Mouse (Mus musculus) kidney, postnatal 0 days (tissue): Measurements from ENCODE around the gene Lmf1. TPM values are rescaled to one million over a fixed set of nuclear protein-coding genes. Genes with fewer than 3 reads are reported as not detected.

Experiments used
- ATAC-seq: fragments of 200-750 bp; cut with Nextera tagmentation; replicated peaks from 2 replicates; pipeline ENCODE4 v1.8.0; 2017; ENCODE audit warnings: low read depth, moderate number of reproducible peaks, moderate TSS enrichment, moderate library complexity; ENCODE audit not compliant: low FRiP score
- DNase-seq: peaks from one replicate; pipeline ENCODE4 v3.0.0-alpha.2; 2016; ENCODE audit warnings: low spot score
- H3K27ac ChIP-seq: fragments of 300-500 bp; sonication (generic); 2 replicates; pipeline ENCODE4 v1.5.1; 2014; ENCODE audit warnings: mild to moderate bottlenecking
- H3K27me3 ChIP-seq: fragments of 300-500 bp; sonication (generic); 2 replicates; pipeline ENCODE4 v1.6.1; 2014; ENCODE audit warnings: low read length, mixed read lengths; ENCODE audit not compliant: insufficient read depth
- H3K36me3 ChIP-seq: fragments of 300-500 bp; sonication (generic); 2 replicates; pipeline ENCODE4 v1.6.1; 2014; ENCODE audit warnings: low read length, mixed read lengths; ENCODE audit not compliant: insufficient read depth
- H3K4me1 ChIP-seq: fragments of 300-500 bp; sonication (generic); replicated peaks from 2 replicates; pipeline ENCODE4 v1.6.1; 2014; ENCODE audit warnings: antibody characterized with exemption, low read length, mixed read lengths; ENCODE audit not compliant: insufficient read depth
- H3K4me2 ChIP-seq: fragments of 300-500 bp; sonication (generic); 2 replicates; pipeline ENCODE4 v1.6.1; 2014; ENCODE audit warnings: mild to moderate bottlenecking, low read length, moderate library complexity, mixed read lengths
- H3K4me3 ChIP-seq: fragments of 300-500 bp; sonication (generic); replicated peaks from 2 replicates; pipeline ENCODE4 v1.5.1; 2014; ENCODE audit warnings: low read depth, low read length
- H3K9ac ChIP-seq: fragments of 300-500 bp; sonication (generic); 2 replicates; pipeline ENCODE4 v1.6.1; 2014; ENCODE audit warnings: low read depth, low read length
- H3K9me3 ChIP-seq: fragments of 300-500 bp; sonication (generic); replicated peaks from 2 replicates; pipeline ENCODE4 v1.6.1; 2016; ENCODE audit warnings: low read length, inconsistent platforms, mixed read lengths
- CTCF ChIP-seq: IDR thresholded peaks from 2 replicates; pipeline ENCODE4 v1.5.1; 2016; ENCODE audit warnings: antibody characterized with exemption, low read depth, mild to moderate bottlenecking, moderate library complexity
- WGBS: fragments of 180-500 bp; shearing (Covaris S2); extraction: QIAGEN DNeasy Blood & Tissue Kit; methylation state at CpG from one replicate; pipeline ENCODE4 v1.1.7; 2014; 5-methylcytosine and 5-hydroxymethylcytosine counted together
- polyA plus RNA-seq: library from polyadenylated mRNA; unstranded; fragments of >200 nt; fragmentation: Nextera tagmentation; extraction: Ambion mirVana; gene quantifications from 2 replicates; pipeline ENCODE4 v1.2.1, GENCODE M21; 2015

The Lmf1 gene
- polyA plus RNA-seq, 1 experiment from 2014 or later = 22.0 TPM

DNA sequence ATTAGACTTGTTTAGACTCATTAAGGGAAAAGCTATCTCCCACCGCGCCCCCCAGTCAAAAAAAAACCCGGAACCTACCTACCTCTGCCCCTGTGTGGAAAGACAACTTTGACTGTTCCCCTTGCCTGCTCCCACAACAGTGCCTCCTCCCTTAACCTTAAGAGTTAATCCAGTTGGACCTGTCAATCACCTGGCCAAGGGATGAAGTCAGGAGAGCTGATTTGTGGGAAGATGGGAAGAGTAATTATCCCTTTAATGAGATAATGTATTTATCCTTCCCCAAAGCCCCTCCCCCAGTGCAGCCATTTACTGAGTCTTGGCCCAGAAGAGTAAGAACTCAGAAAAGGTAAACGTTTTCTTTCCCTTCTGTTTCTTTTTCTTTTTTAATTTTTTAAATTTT, 110.0 kb downstream of the Lmf1 start:
- no peak for ATAC-seq
- Histone ChIP-seq H3K27ac (no peak overlapping the region), H3K27me3 (no peaks in the 10 kb centered on the region), H3K9ac (no peak overlapping the region), H3K4me1 (no peaks in the 10 kb centered on the region), H3K4me3 (no peak overlapping the region), H3K9me3 (no peaks in the 10 kb centered on the region), H3K4me2 (no peak overlapping the region), H3K36me3 (no peaks in the 10 kb centered on the region)
- WGBS = 71% methylated on average over 4 of the region's 4 CpGs
- DNase-seq = no peak
- no peak for TF ChIP-seq CTCF

DNA sequence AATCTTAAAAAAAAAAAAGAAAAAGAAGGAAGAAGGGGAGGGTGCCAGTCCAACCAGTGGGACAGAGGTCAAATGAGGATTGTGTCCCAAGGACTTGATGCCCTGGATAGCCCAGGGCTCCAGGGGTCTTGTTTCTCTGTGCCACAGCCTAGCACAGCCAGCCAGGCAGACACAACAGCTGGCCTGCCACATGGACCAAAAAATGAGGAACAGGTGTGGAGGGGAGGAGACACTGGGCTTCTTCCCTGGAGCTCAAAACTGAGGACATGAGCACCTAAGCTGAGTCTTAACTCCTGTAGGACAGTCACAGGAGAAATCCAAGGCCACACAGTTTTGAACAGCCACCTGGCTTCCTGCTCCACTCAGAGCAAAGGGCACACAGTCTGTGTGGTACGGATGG, 117.4 kb downstream of the Lmf1 start:
- Histone ChIP-seq H3K4me3 (no peak overlapping the region), H3K27me3 (no peaks in the 10 kb centered on the region), H3K9me3 (no peaks in the 10 kb centered on the region), H3K27ac (no peak overlapping the region), H3K36me3 (no peaks in the 10 kb centered on the region), H3K4me2 (no peak overlapping the region), H3K9ac (no peak overlapping the region), H3K4me1 (no peaks in the 10 kb centered on the region)
- 57% methylated on average over 1 of the region's 1 CpGs for WGBS
- DNase-seq = no peak
- TF ChIP-seq CTCF = no peak
- no peak for ATAC-seq

DNA sequence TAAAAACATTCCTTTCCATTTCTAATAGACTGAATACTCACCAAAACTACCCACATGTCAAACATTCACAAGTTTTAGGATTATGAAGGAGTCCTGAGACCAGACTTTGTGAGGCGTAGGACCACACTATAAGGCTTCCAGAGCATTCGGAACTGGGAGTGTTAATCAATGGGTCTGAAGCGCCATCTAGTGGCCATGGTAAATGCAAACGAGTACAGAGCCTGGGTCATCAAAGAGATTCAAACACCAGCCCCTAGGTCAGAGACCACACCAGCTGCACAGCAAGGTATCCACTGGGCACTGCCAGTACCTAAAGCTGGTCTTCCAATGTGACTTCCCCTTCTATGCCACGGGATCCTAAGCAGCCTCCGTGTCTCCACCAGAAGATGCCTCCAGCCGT, 119.6 kb downstream of the Lmf1 start:
- Histone ChIP-seq H3K4me2 (no peak overlapping the region), H3K9me3 (no peaks in the 10 kb centered on the region), H3K27ac (no peak overlapping the region), H3K27me3 (no peaks in the 10 kb centered on the region), H3K4me1 (no peaks in the 10 kb centered on the region), H3K9ac (no peak overlapping the region), H3K36me3 (no peaks in the 10 kb centered on the region), H3K4me3 (no peak overlapping the region)
- peak; percentile 90 for DNase-seq
- 10% methylated on average over 7 of the region's 7 CpGs for WGBS
- peak; percentile 91 for TF ChIP-seq CTCF
- peak; percentile 40; the same call in 1 of the 2 replicates for ATAC-seq

DNA sequence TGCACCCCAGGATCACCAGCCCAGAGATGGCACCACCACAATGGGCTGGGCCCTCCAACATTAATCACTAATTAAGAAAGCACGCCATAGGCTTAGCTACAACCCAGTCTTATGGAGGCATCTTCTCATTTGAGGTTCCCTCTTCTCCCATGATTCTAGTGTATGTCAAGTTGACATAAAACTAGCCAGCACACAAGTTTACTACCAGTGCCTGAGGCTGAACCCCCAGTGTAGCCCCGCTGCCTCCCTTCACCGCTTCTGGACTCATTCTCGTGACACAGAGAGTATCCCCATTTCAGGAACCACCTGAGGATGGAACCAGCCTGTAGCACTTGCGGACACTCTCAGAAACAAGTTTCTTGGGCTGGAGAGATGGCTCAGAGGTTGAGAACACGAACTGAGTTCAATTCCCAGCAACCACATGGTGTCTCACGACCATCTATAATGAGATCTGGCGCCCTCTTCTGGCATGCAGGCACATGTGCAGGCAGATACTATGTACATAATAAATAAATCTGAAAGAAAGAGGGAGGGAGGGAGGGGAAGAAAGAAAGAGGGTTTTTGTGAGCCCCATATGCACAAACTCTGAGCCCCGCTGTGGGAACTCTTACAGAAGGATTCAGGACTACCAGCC, 122.1 kb downstream of the Lmf1 start:
- no peaks in the 10 kb centered on the region for H3K9me3 ChIP-seq
- no peaks in the 10 kb centered on the region for H3K27me3 ChIP-seq
- H3K4me2 ChIP-seq = no peak overlapping the region
- H3K4me1 ChIP-seq = no peaks in the 10 kb centered on the region
- TF ChIP-seq CTCF = peak; percentile 53
- H3K36me3 ChIP-seq = no peaks in the 10 kb centered on the region
- H3K4me3 ChIP-seq = no peak overlapping the region
- ATAC-seq = no peak
- H3K27ac ChIP-seq = no peak overlapping the region
- 60% methylated on average over 9 of the region's 9 CpGs for WGBS
- no peak overlapping the region for H3K9ac ChIP-seq
- DNase-seq = no peak

DNA sequence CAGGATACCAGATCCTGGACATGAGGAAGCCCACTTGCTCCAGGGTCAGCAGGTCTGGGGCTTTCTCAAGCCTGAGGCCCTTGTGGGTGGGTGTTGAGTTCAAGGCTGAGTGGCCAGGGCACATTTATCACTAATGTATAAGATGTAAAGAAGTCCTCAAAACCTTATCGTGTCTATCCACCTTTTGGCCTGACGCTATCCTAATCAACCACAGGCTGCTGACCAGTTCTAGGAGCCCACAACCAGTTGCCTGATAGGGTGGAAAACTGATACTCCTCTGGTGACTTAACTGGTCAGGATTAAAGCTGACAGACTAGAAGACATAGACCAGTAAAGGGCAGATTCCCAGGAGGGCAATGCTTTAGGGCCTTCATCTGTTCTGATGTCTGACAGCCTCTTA, 131.1 kb downstream of the Lmf1 start:
- DNase-seq = no peak
- Histone ChIP-seq H3K36me3 (no peaks in the 10 kb centered on the region), H3K4me2 (no peak overlapping the region), H3K4me3 (no peak overlapping the region), H3K27me3 (no peaks in the 10 kb centered on the region), H3K9ac (no peak overlapping the region), H3K4me1 (no peaks in the 10 kb centered on the region), H3K9me3 (no peaks in the 10 kb centered on the region), H3K27ac (no peak overlapping the region)
- no peak for TF ChIP-seq CTCF
- 86% methylated on average over 2 of the region's 2 CpGs for WGBS
- no peak for ATAC-seq

DNA sequence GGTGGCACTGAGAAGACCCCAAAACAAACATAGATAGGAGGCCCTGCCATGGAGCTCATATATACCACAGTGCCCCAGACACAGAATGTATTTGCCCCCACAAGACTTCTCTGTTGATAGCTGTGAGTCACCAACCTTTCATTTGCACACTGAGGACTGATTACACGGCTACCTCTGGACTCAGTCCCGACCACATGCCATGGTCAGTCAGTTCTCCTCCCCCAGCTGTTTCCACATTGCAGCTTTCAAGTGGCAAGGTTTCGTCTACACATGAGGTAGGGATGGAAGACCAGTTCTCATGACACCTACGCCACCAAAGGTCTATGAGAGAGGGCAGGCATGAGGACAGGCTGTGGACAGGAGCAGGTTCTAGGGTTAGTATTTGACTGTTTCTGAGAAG, 132.3 kb downstream of the Lmf1 start:
- WGBS = 72% methylated on average over 4 of the region's 4 CpGs
- no peak overlapping the region for H3K27ac ChIP-seq
- H3K9ac ChIP-seq = no peak overlapping the region
- H3K36me3 ChIP-seq = no peaks in the 10 kb centered on the region
- H3K4me1 ChIP-seq = no peaks in the 10 kb centered on the region
- no peaks in the 10 kb centered on the region for H3K9me3 ChIP-seq
- H3K27me3 ChIP-seq = no peaks in the 10 kb centered on the region
- DNase-seq = no peak
- H3K4me3 ChIP-seq = no peak overlapping the region
- TF ChIP-seq CTCF = no peak
- H3K4me2 ChIP-seq = no peak overlapping the region
- ATAC-seq = no peak

Other genes starting within 250 kb of the Lmf1 start
- gene Tpsab1, start 233.5 kb upstream of the Lmf1 start, polyA plus RNA-seq = 0.19 and 0.55 TPM in 2 replicates
- gene Tpsb2, start 212.8 kb upstream of the Lmf1 start, polyA plus RNA-seq = 1.5 and 4.2 TPM in 2 replicates
- 0.18 and 0.41 TPM in 2 replicates for gene Tpsg1, start 209.8 kb upstream of the Lmf1 start, polyA plus RNA-seq
- 1.2 and 1.7 TPM in 2 replicates for gene Cacna1h, start 145.3 kb upstream of the Lmf1 start, polyA plus RNA-seq
- gene Tekt4, start 124.5 kb upstream of the Lmf1 start, polyA plus RNA-seq = 0.14 TPM in 1 of 2 replicates, not detected in the other
- not detected in 2 replicates for gene Sstr5, start 81.8 kb upstream of the Lmf1 start, polyA plus RNA-seq
- gene Sox8, start 8.4 kb upstream of the Lmf1 start, polyA plus RNA-seq = 1.8 and 2.2 TPM in 2 replicates
- gene Gng13, start 138.1 kb downstream of the Lmf1 start, polyA plus RNA-seq = 0.70 TPM in 2 replicates
- gene Chtf18, start 148.3 kb downstream of the Lmf1 start, polyA plus RNA-seq = 10.3 and 13.8 TPM in 2 replicates
- gene Rpusd1, start 148.6 kb downstream of the Lmf1 start, polyA plus RNA-seq = 14.9 and 16.5 TPM in 2 replicates
- gene Mslnl, start 157.0 kb downstream of the Lmf1 start, polyA plus RNA-seq = not detected in 2 replicates
- 6.6 and 9.6 TPM in 2 replicates for gene Msln, start 175.3 kb downstream of the Lmf1 start, polyA plus RNA-seq
- gene Narfl, start 194.7 kb downstream of the Lmf1 start, polyA plus RNA-seq = 34.5 and 35.3 TPM in 2 replicates
- gene Haghl, start 206.6 kb downstream of the Lmf1 start, polyA plus RNA-seq = 79.9 and 80.0 TPM in 2 replicates
- 0.13 and 0.17 TPM in 2 replicates for gene Ccdc78, start 207.5 kb downstream of the Lmf1 start, polyA plus RNA-seq
- gene Fam173a, start 213.8 kb downstream of the Lmf1 start, polyA plus RNA-seq = 112 and 117 TPM in 2 replicates
- 0.82 TPM in 1 of 2 replicates, not detected in the other for gene AC134908.4, start 216.6 kb downstream of the Lmf1 start, polyA plus RNA-seq
- gene Metrn, start 218.1 kb downstream of the Lmf1 start, polyA plus RNA-seq = 45.4 and 50.9 TPM in 2 replicates
- 0.34 and 0.56 TPM in 2 replicates for gene Fbxl16, start 230.0 kb downstream of the Lmf1 start, polyA plus RNA-seq
- gene Wdr24, start 244.5 kb downstream of the Lmf1 start, polyA plus RNA-seq = 21.0 and 22.1 TPM in 2 replicates
- 53.1 and 54.5 TPM in 2 replicates for gene Jmjd8, start 249.8 kb downstream of the Lmf1 start, polyA plus RNA-seq